Mouse (Mus musculus) layer of hippocampus, adult 11-12 months (tissue): ENCODE measurements at regions not wholly inside any gene's neighbourhood (a gene's known extent, or its start where the extent isn't known, plus 50 kb on each side); places are given as distances from the start of the nearest gene placed in this dataset.
A peak's percentile ranks its signal among the peaks of the same experiment; 100 is the strongest.

Experiments used
- DNase-seq: peaks from one replicate; pipeline ENCODE4 v3.0.0; 2022; ENCODE audit warnings: low spot score

- no peak for DNase-seq
Measured at GRCm38 (mm10) chr6:135433753-135434152, 71.4 kb downstream of the Emp1 start.

GRCm38 (mm10) chr6:135436315-135436714 is 74.0 kb downstream of the Emp1 start:
- no peak for DNase-seq

- no peak for DNase-seq
Measured at GRCm38 (mm10) chr6:135438271-135438670, 75.9 kb downstream of the Emp1 start.

GRCm38 (mm10) chr6:135441126-135441871 is 79.0 kb downstream of the Emp1 start:
- peak; percentile 72 for DNase-seq

- DNase-seq, result peak; percentile 93
Measured at GRCm38 (mm10) chr6:135444661-135445060, 82.3 kb downstream of the Emp1 start.

GRCm38 (mm10) chr6:135445070-135445469 is 82.7 kb downstream of the Emp1 start:
- no peak for DNase-seq

GRCm38 (mm10) chr6:135447801-135448200 is 85.5 kb downstream of the Emp1 start:
- DNase-seq, result no peak

- DNase-seq, result no peak
Measured at GRCm38 (mm10) chr6:135449228-135449627, 86.9 kb downstream of the Emp1 start.

- no peak for DNase-seq
Measured at GRCm38 (mm10) chr6:135450573-135450972, 88.2 kb downstream of the Emp1 start.

- no peak for DNase-seq
Measured at GRCm38 (mm10) chr6:135451165-135451797, 88.9 kb downstream of the Emp1 start.

- DNase-seq, result no peak
Measured at GRCm38 (mm10) chr6:135453041-135453440, 90.7 kb downstream of the Emp1 start.

GRCm38 (mm10) chr6:135472495-135472894 is 110.2 kb downstream of the Emp1 start:
- no peak for DNase-seq

GRCm38 (mm10) chr6:135473146-135473545 is 110.8 kb downstream of the Emp1 start:
- DNase-seq, result no peak

GRCm38 (mm10) chr6:135488795-135489194 is 126.5 kb downstream of the Emp1 start:
- DNase-seq, result no peak

- DNase-seq, result no peak
Measured at GRCm38 (mm10) chr6:135493983-135494382, 131.6 kb downstream of the Emp1 start.

GRCm38 (mm10) chr6:135495841-135496240 is 133.5 kb downstream of the Emp1 start:
- DNase-seq, result no peak

- no peak for DNase-seq
Measured at GRCm38 (mm10) chr6:135498592-135498991, 136.2 kb downstream of the Emp1 start.

- no peak for DNase-seq
Measured at GRCm38 (mm10) chr6:135500381-135500780, 138.0 kb downstream of the Emp1 start.

GRCm38 (mm10) chr6:135501791-135502190 is 139.4 kb downstream of the Emp1 start:
- no peak for DNase-seq

- no peak for DNase-seq
Measured at GRCm38 (mm10) chr6:135502405-135502804, 140.1 kb downstream of the Emp1 start.

GRCm38 (mm10) chr6:135518710-135519437 is 156.5 kb downstream of the Emp1 start:
- no peak for DNase-seq

GRCm38 (mm10) chr6:135519438-135519803 is 157.1 kb downstream of the Emp1 start:
- DNase-seq, result no peak

GRCm38 (mm10) chr6:135520868-135521267 is 158.5 kb downstream of the Emp1 start:
- DNase-seq, result no peak
